Mouse (Mus musculus) lung, postnatal 36 days (tissue): ENCODE measurements around the gene Pacsin3.

Source experiments
- DNase-seq: peaks from one replicate; pipeline ENCODE4 v3.0.0; 2022; ENCODE audit warnings: mixed read lengths

Gene Pacsin3

GRCm38 (mm10) chr2:91308680-91309079 is 52.9 kb downstream of the Pacsin3 start:
- DNase-seq = no peak

- no peak for DNase-seq
These were observed 53.8 kb downstream of the Pacsin3 start for GRCm38 (mm10) chr2:91309546-91309945.

GRCm38 (mm10) chr2:91312578-91313311 is 57.0 kb downstream of the Pacsin3 start:
- peak; percentile 69 for DNase-seq

- DNase-seq = peak; percentile 39
These were observed 58.4 kb downstream of the Pacsin3 start for GRCm38 (mm10) chr2:91314184-91314583.
